Mouse (Mus musculus) liver, embryonic 16.5 days (tissue): ENCODE measurements around the gene Spata25. TPM values are rescaled to one million over a fixed set of nuclear protein-coding genes. Genes with fewer than 3 reads are reported as not detected.

Source experiments
- ATAC-seq: fragments of 200-750 bp; cut with Nextera tagmentation; 2 replicates; pipeline ENCODE4 v1.8.0; 2017; ENCODE audit warnings: low read depth, mild to moderate bottlenecking, moderate number of reproducible peaks, moderate library complexity
- H3K27ac ChIP-seq: fragments of 300-500 bp; sonication (generic); 2 replicates; pipeline ENCODE4 v1.5.1; 2014; ENCODE audit warnings: mild to moderate bottlenecking, low read length
- H3K27me3 ChIP-seq: fragments of 300-500 bp; sonication (generic); 2 replicates; pipeline ENCODE4 v1.6.1; 2014; ENCODE audit warnings: low read depth, low read length, mixed read lengths; ENCODE audit not compliant: control insufficient read depth, insufficient read depth
- H3K36me3 ChIP-seq: fragments of 300-500 bp; sonication (generic); 2 replicates; pipeline ENCODE4 v1.6.1; 2014; ENCODE audit warnings: mild to moderate bottlenecking; ENCODE audit not compliant: control insufficient read depth, insufficient read depth
- H3K4me1 ChIP-seq: fragments of 300-500 bp; sonication (generic); 2 replicates; pipeline ENCODE4 v1.6.1; 2014; ENCODE audit warnings: low read depth, low read length, mixed read lengths; ENCODE audit not compliant: control insufficient read depth
- H3K4me2 ChIP-seq: fragments of 300-500 bp; sonication (generic); 2 replicates; pipeline ENCODE4 v1.6.1; 2014; ENCODE audit warnings: low read depth, low read length, mixed read lengths
- H3K4me3 ChIP-seq: fragments of 300-500 bp; sonication (generic); 2 replicates; pipeline ENCODE4 v1.5.1; 2014; ENCODE audit warnings: low read depth, mild to moderate bottlenecking, low read length
- H3K9ac ChIP-seq: fragments of 300-500 bp; sonication (generic); 2 replicates; pipeline ENCODE4 v1.6.1; 2014; ENCODE audit warnings: low read depth, low read length
- H3K9me3 ChIP-seq: fragments of 300-500 bp; sonication (generic); replicated peaks from 2 replicates; pipeline ENCODE4 v1.6.1; 2016; ENCODE audit warnings: low read length; ENCODE audit not compliant: control insufficient read depth
- WGBS: fragments of 180-500 bp; shearing (Covaris S2); extraction: QIAGEN DNeasy Blood & Tissue Kit; methylation state at CpG from one replicate; pipeline ENCODE4 v1.1.7; 2014; ENCODE audit not compliant: insufficient replicate concordance; 5-methylcytosine and 5-hydroxymethylcytosine counted together
- polyA plus RNA-seq: library from polyadenylated mRNA; unstranded; fragments of >200 nt; fragmentation: Nextera tagmentation; extraction: Ambion mirVana; gene quantifications from 2 replicates; pipeline ENCODE4 v1.2.1, GENCODE M21; 2015

Spata25 gene
- polyA plus RNA-seq, 1 experiment from 2014 or later, result not detected

DNA sequence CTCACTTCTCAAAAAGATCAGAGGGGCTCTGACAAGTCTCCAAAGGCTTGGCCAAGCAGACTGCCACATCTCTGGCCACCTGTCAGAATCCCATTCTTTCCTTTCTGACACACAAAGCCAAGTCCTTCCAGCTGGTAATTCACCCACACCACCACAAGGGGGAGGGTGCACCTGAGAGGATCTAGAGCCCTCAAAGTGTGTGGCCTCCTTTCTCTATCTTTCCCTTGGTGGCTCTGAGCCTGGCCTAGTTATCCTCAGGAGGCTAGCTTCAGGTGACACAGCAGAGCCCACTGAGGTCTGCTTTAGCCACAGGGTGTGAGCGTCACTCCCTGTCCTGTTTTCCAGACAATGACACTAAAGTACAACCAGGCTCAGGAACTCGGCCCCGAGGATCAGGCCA lies 35.1 kb downstream of the Spata25 start:
- 85% methylated on average over 3 of the region's 3 CpGs for WGBS
- Histone ChIP-seq H3K4me3 (no peak overlapping the region), H3K9ac (no peak overlapping the region), H3K4me1 (peaks cover 14% of the 10 kb centered on the region), H3K27me3 (no peaks in the 10 kb centered on the region), H3K36me3 (peaks cover 34% of the 10 kb centered on the region), H3K4me2 (no peak overlapping the region), H3K27ac (no peak overlapping the region), H3K9me3 (no peaks in the 10 kb centered on the region)
- peak; percentile 35; the same call in 1 of the 2 replicates for ATAC-seq

DNA sequence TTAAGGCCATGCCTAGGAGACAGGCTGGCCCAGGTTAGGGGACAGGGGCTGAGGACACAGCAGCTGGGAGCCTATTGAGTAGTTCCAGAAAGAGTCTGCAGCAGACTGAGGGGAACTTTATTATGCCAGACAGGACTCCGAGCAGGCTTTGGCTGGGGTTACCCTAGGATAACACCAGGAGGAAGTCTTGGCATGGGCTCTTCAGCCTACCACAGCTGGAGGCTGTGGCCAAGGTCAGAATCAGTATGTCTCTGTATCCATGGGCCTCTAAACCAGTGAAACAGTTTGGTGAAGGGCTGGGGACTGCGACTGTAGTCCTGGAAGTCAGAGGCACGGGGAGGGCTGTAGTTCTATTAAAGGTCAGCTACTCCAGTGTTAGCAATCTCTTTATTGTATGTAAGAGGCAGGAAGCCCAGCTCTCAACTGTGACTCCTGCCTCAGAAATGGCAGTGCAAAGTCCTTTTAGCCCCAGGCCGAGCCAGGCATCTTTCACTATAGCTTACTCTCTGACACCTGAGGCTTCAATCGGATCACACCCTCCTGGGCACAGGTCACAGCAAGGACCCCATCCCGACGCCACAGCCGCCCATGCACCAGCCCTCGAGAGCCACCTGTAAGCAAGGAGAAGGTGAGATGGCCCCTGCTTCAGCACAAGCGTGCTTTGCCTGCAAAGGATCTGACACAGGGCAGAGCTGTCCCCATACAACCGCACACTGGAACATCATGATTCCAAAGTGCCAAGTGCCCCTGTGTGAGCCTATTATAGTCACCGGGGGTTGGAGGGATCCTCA lies 35.7 kb downstream of the Spata25 start:
- ATAC-seq, result no peak
- Histone ChIP-seq H3K27me3 (no peaks in the 10 kb centered on the region), H3K27ac (no peak overlapping the region; the same call in 1 of the 2 replicates), H3K4me3 (no peak overlapping the region), H3K36me3 (peaks cover 30% of the 10 kb centered on the region), H3K9ac (no peak overlapping the region), H3K4me1 (peaks cover 19% of the 10 kb centered on the region), H3K4me2 (no peak overlapping the region), H3K9me3 (no peaks in the 10 kb centered on the region)
- 87% methylated on average over 12 of the region's 12 CpGs for WGBS

DNA sequence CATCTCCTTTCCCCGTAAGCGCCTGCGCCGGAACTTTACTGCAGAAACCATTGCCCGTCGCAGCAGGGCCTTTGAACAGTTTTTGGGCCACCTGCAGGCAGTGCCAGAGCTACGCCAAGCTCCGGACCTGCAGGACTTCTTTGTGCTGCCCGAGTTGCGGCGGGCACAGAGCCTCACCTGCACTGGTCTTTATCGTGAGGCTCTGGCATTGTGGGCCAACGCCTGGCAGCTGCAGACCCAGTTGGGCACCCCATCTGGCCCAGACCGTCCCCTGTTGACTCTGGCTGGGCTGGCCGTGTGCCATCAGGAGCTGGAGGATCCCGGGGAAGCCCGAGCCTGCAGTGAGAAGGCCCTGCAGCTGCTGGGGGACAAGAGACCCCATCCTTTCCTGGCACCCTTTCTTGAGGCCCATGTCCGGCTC lies 36.5 kb downstream of the Spata25 start:
- no peaks in the 10 kb centered on the region for H3K9me3 ChIP-seq
- H3K36me3 ChIP-seq, result peaks cover 27% of the 10 kb centered on the region
- H3K4me3 ChIP-seq, result no peak overlapping the region
- no peak overlapping the region for H3K4me2 ChIP-seq
- ATAC-seq, result no peak
- 89% methylated on average over 18 of the region's 18 CpGs for WGBS
- peaks cover 19% of the 10 kb centered on the region for H3K4me1 ChIP-seq
- no peak overlapping the region; the same call in 1 of the 2 replicates for H3K27ac ChIP-seq
- no peak overlapping the region for H3K9ac ChIP-seq
- H3K27me3 ChIP-seq, result no peaks in the 10 kb centered on the region

DNA sequence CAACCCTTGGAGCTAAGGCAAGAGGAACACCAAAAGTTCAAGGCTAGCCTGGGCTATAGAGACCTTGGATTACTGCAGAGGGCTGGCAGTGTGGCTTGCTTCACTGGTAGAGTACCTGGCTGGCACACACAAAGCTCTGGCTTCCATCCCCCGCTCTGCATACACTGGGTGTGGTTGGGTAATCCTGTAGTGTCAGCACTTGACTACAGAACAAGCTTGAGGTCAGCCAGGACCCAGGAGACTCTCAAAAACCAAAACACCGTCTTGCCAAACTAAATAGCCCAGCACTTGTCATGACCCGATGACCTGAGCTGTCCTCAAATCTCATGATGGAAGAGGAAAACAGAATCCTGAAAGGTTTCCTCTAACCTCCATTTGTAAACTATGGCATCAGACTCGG lies 37.9 kb downstream of the Spata25 start:
- peaks cover 23% of the 10 kb centered on the region for H3K36me3 ChIP-seq
- H3K4me2 ChIP-seq, result no peak overlapping the region
- H3K9ac ChIP-seq, result no peak overlapping the region
- H3K9me3 ChIP-seq, result no peaks in the 10 kb centered on the region
- no peak for ATAC-seq
- H3K27ac ChIP-seq, result no peak overlapping the region
- 78% methylated on average over 4 of the region's 4 CpGs for WGBS
- H3K4me3 ChIP-seq, result no peak overlapping the region
- H3K4me1 ChIP-seq, result peaks cover 28% of the 10 kb centered on the region
- H3K27me3 ChIP-seq, result no peaks in the 10 kb centered on the region

DNA sequence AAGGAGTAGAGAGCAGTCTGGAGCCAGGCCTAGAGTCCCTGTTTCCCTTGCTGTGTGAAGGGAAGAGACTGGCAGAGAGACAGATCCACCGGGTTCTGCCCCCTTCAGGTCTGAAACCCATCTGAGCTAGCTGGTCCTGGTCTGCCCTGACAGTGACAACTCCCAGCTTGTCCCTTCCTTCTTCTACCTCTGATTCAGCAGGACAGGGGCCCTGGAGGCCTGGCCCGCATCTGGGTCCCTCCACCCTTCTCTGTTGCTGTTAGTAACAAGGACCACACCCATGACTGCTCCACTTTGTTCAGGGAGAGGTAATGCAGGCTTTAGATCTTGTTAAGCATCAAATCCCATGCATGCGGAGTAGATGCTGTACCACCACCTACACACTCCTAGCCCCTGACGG lies 39.9 kb downstream of the Spata25 start:
- Histone ChIP-seq H3K4me2 (peak overlapping the region; percentile 19), H3K4me1 (peaks cover 35% of the 10 kb centered on the region), H3K27me3 (no peaks in the 10 kb centered on the region), H3K36me3 (peaks cover 17% of the 10 kb centered on the region), H3K4me3 (no peak overlapping the region), H3K27ac (no peak overlapping the region), H3K9ac (no peak overlapping the region), H3K9me3 (no peaks in the 10 kb centered on the region)
- 60% methylated on average over 4 of the region's 4 CpGs for WGBS
- peak; percentile 33; the same call in 1 of the 2 replicates for ATAC-seq

DNA sequence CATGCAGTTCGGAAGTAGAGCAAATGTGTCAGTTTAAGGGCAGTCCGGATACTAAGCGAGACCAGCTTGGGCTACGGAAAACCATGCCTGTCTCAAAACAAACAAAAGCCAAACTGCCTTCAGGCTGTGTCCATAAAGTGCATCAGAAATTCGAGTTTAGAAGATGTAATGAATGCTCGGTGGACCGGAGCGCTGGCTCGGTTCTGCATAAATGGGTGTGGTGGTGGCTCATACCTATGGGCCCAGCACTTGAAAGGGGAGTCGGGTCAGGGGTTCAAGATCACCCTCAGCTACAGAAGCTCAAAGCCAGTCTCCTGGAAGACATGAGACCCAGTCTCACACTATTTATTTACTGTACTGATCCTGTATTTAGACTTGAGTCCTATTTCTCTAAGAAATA lies 40.6 kb downstream of the Spata25 start:
- Histone ChIP-seq H3K4me2 (no peak overlapping the region), H3K4me1 (peaks cover 35% of the 10 kb centered on the region), H3K36me3 (peaks cover 15% of the 10 kb centered on the region), H3K4me3 (no peak overlapping the region), H3K27ac (no peak overlapping the region), H3K9ac (no peak overlapping the region), H3K9me3 (no peaks in the 10 kb centered on the region), H3K27me3 (no peaks in the 10 kb centered on the region)
- no peak for ATAC-seq
- WGBS, result 81% methylated on average over 10 of the region's 10 CpGs

DNA sequence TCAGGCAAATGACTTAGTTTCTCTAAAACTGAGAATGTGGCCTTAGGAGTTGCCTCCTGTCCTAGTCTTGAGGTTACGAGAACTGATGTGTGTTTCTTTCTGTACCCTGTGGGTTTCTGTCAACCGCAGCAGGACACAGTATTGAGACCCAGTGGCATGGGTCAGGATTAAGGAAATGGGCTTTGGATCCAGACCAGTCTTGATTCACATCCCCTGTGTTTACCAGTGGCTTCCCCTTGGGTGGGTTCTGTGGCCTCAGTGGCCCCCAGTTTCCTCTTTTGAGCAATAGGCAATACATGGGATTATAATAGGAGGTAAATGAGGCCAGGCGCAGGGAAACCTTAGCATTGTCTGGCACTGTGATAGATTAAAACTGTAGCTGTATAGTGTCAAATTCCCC lies 41.3 kb downstream of the Spata25 start:
- Histone ChIP-seq H3K9me3 (no peaks in the 10 kb centered on the region), H3K9ac (0 out of 2 replicates have a peak overlapping the region, but pooled peaks have one; percentile 18), H3K4me2 (peak overlapping the region; percentile 98), H3K27me3 (no peaks in the 10 kb centered on the region), H3K36me3 (peaks cover 8% of the 10 kb centered on the region), H3K4me3 (peak overlapping the region; percentile 71), H3K27ac (no peak overlapping the region), H3K4me1 (peaks cover 35% of the 10 kb centered on the region)
- no peak for ATAC-seq
- 66% methylated on average over 3 of the region's 3 CpGs for WGBS

DNA sequence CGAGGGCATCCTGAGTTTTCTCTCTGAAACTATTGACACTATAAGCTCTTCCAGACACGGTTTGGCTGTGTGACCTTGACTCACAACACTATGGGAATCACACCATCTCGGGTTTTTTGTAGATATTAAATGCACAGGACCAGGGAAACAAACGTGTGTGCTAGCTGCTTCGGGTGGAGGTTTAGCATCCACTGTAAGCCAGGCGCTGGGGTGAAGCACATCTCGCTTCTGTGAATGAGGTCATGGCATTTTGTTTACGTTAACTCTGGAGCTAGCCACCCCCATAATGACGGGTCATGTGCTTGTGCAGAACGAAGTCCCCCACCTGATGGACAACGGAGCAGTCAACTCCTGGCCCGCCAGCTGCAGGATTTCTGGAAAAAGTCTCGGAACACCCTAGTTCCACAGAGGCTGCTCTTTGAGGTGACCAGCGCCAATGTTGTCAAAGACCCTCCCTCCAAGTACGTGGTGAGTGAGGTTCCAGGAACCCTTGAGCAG lies 41.9 kb downstream of the Spata25 start:
- Histone ChIP-seq H3K27ac (peak overlapping the region; percentile 88), H3K4me1 (peaks cover 35% of the 10 kb centered on the region), H3K4me3 (peak overlapping the region; percentile 71), H3K4me2 (peak overlapping the region; percentile 98), H3K27me3 (no peaks in the 10 kb centered on the region), H3K36me3 (0 out of 2 replicates have a peak, but pooled peaks cover 4% of the 10 kb centered on the region), H3K9me3 (no peaks in the 10 kb centered on the region), H3K9ac (peak overlapping the region; percentile 77)
- 0 out of 2 replicates have a peak, but pooled peaks have one; percentile 5 for ATAC-seq
- 15% methylated on average over 15 of the region's 15 CpGs for WGBS
